Mouse (Mus musculus) midbrain, embryonic 12.5 days (tissue): ENCODE results near the gene Rftn1. TPM values are rescaled to one million over a fixed set of nuclear protein-coding genes. Genes with fewer than 3 reads are reported as not detected.

Experiments used
- ATAC-seq: fragments of 200-750 bp; cut with Nextera tagmentation; 2 replicates; pipeline ENCODE4 v1.8.0; 2017; ENCODE audit warnings: low read depth, moderate TSS enrichment, moderate library complexity; ENCODE audit not compliant: low FRiP score
- H3K27ac ChIP-seq: fragments of 300-500 bp; sonication (generic); replicated peaks from 2 replicates; pipeline ENCODE4 v1.5.1; 2016; ENCODE audit warnings: mild to moderate bottlenecking
- H3K27me3 ChIP-seq: fragments of 300-500 bp; sonication (generic); 2 replicates; pipeline ENCODE4 v1.6.1; 2016; ENCODE audit warnings: mild to moderate bottlenecking
- H3K36me3 ChIP-seq: fragments of 300-500 bp; sonication (generic); 2 replicates; pipeline ENCODE4 v1.6.1; 2016
- H3K4me1 ChIP-seq: fragments of 300-500 bp; sonication (generic); 2 replicates; pipeline ENCODE4 v1.6.1; 2016
- H3K4me2 ChIP-seq: fragments of 300-500 bp; sonication (generic); replicated peaks from 2 replicates; pipeline ENCODE4 v1.6.1; 2016; ENCODE audit warnings: mild to moderate bottlenecking, moderate library complexity
- H3K4me3 ChIP-seq: fragments of 300-500 bp; sonication (generic); 2 replicates; pipeline ENCODE4 v1.5.1; 2016; ENCODE audit warnings: mild to moderate bottlenecking
- H3K9ac ChIP-seq: fragments of 300-500 bp; sonication (generic); replicated peaks from 2 replicates; pipeline ENCODE4 v1.6.1; 2016; ENCODE audit warnings: mild to moderate bottlenecking, moderate library complexity
- H3K9me3 ChIP-seq: fragments of 300-500 bp; sonication (generic); 2 replicates; pipeline ENCODE4 v1.6.1; 2016; ENCODE audit warnings: mild to moderate bottlenecking
- WGBS: fragments of 180-500 bp; shearing (Covaris S2); methylation state at CpG from one replicate; pipeline ENCODE4 v1.1.7; 2016; 5-methylcytosine and 5-hydroxymethylcytosine counted together
- polyA plus RNA-seq: library from polyadenylated mRNA; unstranded; fragments of >200 nt; fragmentation: Nextera tagmentation; extraction: Ambion mirVana; gene quantifications from 2 replicates; pipeline ENCODE4 v1.2.1, GENCODE M21; 2016

The Rftn1 gene
- polyA plus RNA-seq, 1 experiment from 2014 or later: 4.5 TPM

- Histone ChIP-seq H3K4me1 (no peaks in the 10 kb centered on the region), H3K9me3 (no peaks in the 10 kb centered on the region), H3K36me3 (no peaks in the 10 kb centered on the region), H3K9ac (no peak overlapping the region), H3K4me2 (no peak overlapping the region), H3K27me3 (no peaks in the 10 kb centered on the region; the same call in 1 of the 2 replicates), H3K27ac (no peak overlapping the region), H3K4me3 (no peak overlapping the region)
- ATAC-seq: no peak
- whole genome bisulfite sequencing: 74% methylated on average over 5 of the region's 5 CpGs
Observed at GRCm38 (mm10) chr17:49996626-49997152, 193.8 kb downstream of the Rftn1 start.

- Histone ChIP-seq H3K4me2 (no peak overlapping the region), H3K4me3 (no peak overlapping the region), H3K9me3 (no peaks in the 10 kb centered on the region), H3K36me3 (no peaks in the 10 kb centered on the region), H3K27me3 (no peaks in the 10 kb centered on the region), H3K4me1 (no peaks in the 10 kb centered on the region), H3K27ac (no peak overlapping the region), H3K9ac (no peak overlapping the region)
- ATAC-seq: no peak
- WGBS: 89% methylated on average over 6 of the region's 6 CpGs
Observed at GRCm38 (mm10) chr17:49996097-49996496, 194.4 kb downstream of the Rftn1 start.

- Histone ChIP-seq H3K27ac (no peak overlapping the region), H3K4me1 (no peaks in the 10 kb centered on the region), H3K9ac (no peak overlapping the region), H3K9me3 (no peaks in the 10 kb centered on the region), H3K4me2 (no peak overlapping the region), H3K27me3 (no peaks in the 10 kb centered on the region), H3K4me3 (no peak overlapping the region), H3K36me3 (no peaks in the 10 kb centered on the region)
- WGBS: 94% methylated on average over 3 of the region's 3 CpGs
- ATAC-seq: no peak
Observed at GRCm38 (mm10) chr17:49995226-49995625, 195.2 kb downstream of the Rftn1 start.

- ATAC-seq: no peak
- Histone ChIP-seq H3K9ac (no peak overlapping the region), H3K4me1 (no peaks in the 10 kb centered on the region; the same call in 1 of the 2 replicates), H3K27ac (no peak overlapping the region), H3K4me3 (no peak overlapping the region), H3K27me3 (no peaks in the 10 kb centered on the region), H3K9me3 (no peaks in the 10 kb centered on the region), H3K36me3 (no peaks in the 10 kb centered on the region), H3K4me2 (no peak overlapping the region)
- 68% methylated on average over 3 of the region's 3 CpGs for WGBS
Observed at GRCm38 (mm10) chr17:49993631-49994030, 196.8 kb downstream of the Rftn1 start.

GRCm38 (mm10) chr17:49992625-49993603 is 197.6 kb downstream of the Rftn1 start:
- whole genome bisulfite sequencing: 80% methylated on average over 11 of the region's 11 CpGs
- ATAC-seq: no peak
- no peaks in the 10 kb centered on the region for H3K27me3 ChIP-seq
- no peaks in the 10 kb centered on the region for H3K36me3 ChIP-seq
- H3K4me2 ChIP-seq: no peak overlapping the region
- no peaks in the 10 kb centered on the region; the same call in 1 of the 2 replicates for H3K4me1 ChIP-seq
- H3K9ac ChIP-seq: no peak overlapping the region
- H3K4me3 ChIP-seq: no peak overlapping the region
- no peaks in the 10 kb centered on the region for H3K9me3 ChIP-seq
- H3K27ac ChIP-seq: no peak overlapping the region

- Histone ChIP-seq H3K9ac (no peak overlapping the region), H3K36me3 (no peaks in the 10 kb centered on the region), H3K9me3 (no peaks in the 10 kb centered on the region), H3K4me3 (no peak overlapping the region), H3K4me1 (no peaks in the 10 kb centered on the region; the same call in 1 of the 2 replicates), H3K27ac (no peak overlapping the region), H3K4me2 (no peak overlapping the region), H3K27me3 (no peaks in the 10 kb centered on the region)
- peak; percentile 34; the same call in 1 of the 2 replicates for ATAC-seq
- WGBS: 58% methylated on average over 8 of the region's 8 CpGs
Observed at GRCm38 (mm10) chr17:49989583-49989982, 200.9 kb downstream of the Rftn1 start.

- H3K27ac ChIP-seq: no peak overlapping the region
- H3K9ac ChIP-seq: no peak overlapping the region
- no peaks in the 10 kb centered on the region for H3K9me3 ChIP-seq
- no peak overlapping the region for H3K4me3 ChIP-seq
- WGBS: 92% methylated on average over 6 of the region's 6 CpGs
- no peak overlapping the region for H3K4me2 ChIP-seq
- H3K27me3 ChIP-seq: no peaks in the 10 kb centered on the region
- ATAC-seq: no peak
- H3K4me1 ChIP-seq: no peaks in the 10 kb centered on the region; the same call in 1 of the 2 replicates
- no peaks in the 10 kb centered on the region for H3K36me3 ChIP-seq
Observed at GRCm38 (mm10) chr17:49987095-49987494, 203.4 kb downstream of the Rftn1 start.

GRCm38 (mm10) chr17:49983478-49983877 is 207.0 kb downstream of the Rftn1 start:
- H3K4me2 ChIP-seq: no peak overlapping the region
- H3K9me3 ChIP-seq: 0 out of 2 replicates have a peak, but pooled peaks cover 5% of the 10 kb centered on the region
- H3K27me3 ChIP-seq: no peaks in the 10 kb centered on the region
- no peak for ATAC-seq
- no peak overlapping the region for H3K9ac ChIP-seq
- H3K4me1 ChIP-seq: no peaks in the 10 kb centered on the region
- WGBS: 73% methylated on average over 5 of the region's 5 CpGs
- no peaks in the 10 kb centered on the region for H3K36me3 ChIP-seq
- no peak overlapping the region for H3K27ac ChIP-seq
- no peak overlapping the region for H3K4me3 ChIP-seq

- Histone ChIP-seq H3K4me2 (no peak overlapping the region), H3K36me3 (no peaks in the 10 kb centered on the region), H3K27me3 (no peaks in the 10 kb centered on the region), H3K9me3 (0 out of 2 replicates have a peak, but pooled peaks cover 5% of the 10 kb centered on the region), H3K9ac (no peak overlapping the region), H3K27ac (no peak overlapping the region), H3K4me3 (no peak overlapping the region), H3K4me1 (no peaks in the 10 kb centered on the region)
- no peak for ATAC-seq
- 84% methylated on average over 6 of the region's 6 CpGs for WGBS
Observed at GRCm38 (mm10) chr17:49982611-49983390, 207.7 kb downstream of the Rftn1 start.

GRCm38 (mm10) chr17:49981591-49981990 is 208.9 kb downstream of the Rftn1 start:
- Histone ChIP-seq H3K36me3 (no peaks in the 10 kb centered on the region), H3K4me3 (no peak overlapping the region), H3K4me2 (no peak overlapping the region), H3K9me3 (0 out of 2 replicates have a peak, but pooled peaks cover 5% of the 10 kb centered on the region), H3K4me1 (no peaks in the 10 kb centered on the region), H3K27ac (no peak overlapping the region), H3K9ac (no peak overlapping the region), H3K27me3 (no peaks in the 10 kb centered on the region)
- 83% methylated on average over 4 of the region's 4 CpGs for WGBS
- no peak for ATAC-seq

- H3K4me1 ChIP-seq: no peaks in the 10 kb centered on the region
- H3K4me3 ChIP-seq: no peak overlapping the region
- no peak overlapping the region for H3K27ac ChIP-seq
- WGBS: 95% methylated on average over 4 of the region's 4 CpGs
- no peak overlapping the region for H3K9ac ChIP-seq
- 0 out of 2 replicates have a peak, but pooled peaks cover 5% of the 10 kb centered on the region for H3K9me3 ChIP-seq
- H3K36me3 ChIP-seq: no peaks in the 10 kb centered on the region
- no peaks in the 10 kb centered on the region for H3K27me3 ChIP-seq
- no peak overlapping the region for H3K4me2 ChIP-seq
- no peak for ATAC-seq
Observed at GRCm38 (mm10) chr17:49979761-49980285, 210.7 kb downstream of the Rftn1 start.
